Mouse (Mus musculus) gastrocnemius, adult 18-20 months (tissue): ENCODE results near the gene Gm17581. TPM values are rescaled to one million over a fixed set of nuclear protein-coding genes. Genes with fewer than 3 reads are reported as not detected.

Source experiments
- DNase-seq: peaks from one replicate; pipeline ENCODE4 v3.0.0; 2021; ENCODE audit warnings: low spot score
- total RNA-seq, 2 experiments: library from RNA; stranded (reverse); gene quantifications; 2 replicates each; pipeline ENCODE4 v1.2.3; 2021

The Gm17581 gene
- total RNA-seq, 2 experiments from 2014 or later, result not detected

DNA sequence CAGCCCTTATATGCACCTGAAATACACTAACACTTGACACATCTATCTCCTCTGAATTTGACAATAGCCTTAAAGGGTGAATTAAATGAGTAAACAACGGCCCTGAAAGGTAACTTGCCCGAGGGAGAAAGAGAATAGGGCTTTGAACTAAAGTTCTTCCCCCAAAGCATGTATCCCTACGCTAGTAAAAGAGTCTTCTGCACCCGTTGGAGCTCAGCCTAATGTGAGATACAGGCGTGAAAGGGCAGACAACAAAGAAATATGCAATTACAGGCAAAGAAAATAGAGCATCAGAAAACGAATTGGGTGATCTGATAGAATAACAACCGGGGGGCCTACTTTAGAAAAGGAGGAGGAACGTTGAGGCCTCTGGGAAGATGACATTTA lies 44.3 kb downstream of the Gm17581 start:
- no peak for DNase-seq

DNA sequence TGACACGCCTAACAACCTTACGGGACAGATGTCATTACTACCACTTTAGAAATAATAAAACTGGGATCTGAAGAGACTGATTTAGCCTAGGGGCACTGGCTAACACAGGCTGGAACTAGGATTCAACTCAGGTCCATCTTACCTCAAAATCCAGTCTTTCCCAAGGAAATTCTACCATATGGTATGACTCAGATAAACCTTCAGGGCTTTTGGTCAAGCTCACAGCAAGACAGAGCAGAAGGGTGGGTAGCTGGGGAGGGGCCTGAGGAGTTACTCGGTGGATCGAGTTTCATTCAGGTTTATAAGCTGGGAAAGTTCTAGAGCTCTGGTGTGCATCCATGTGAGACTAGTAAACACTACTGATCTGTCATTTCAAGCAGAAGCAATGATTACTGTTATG lies 46.5 kb downstream of the Gm17581 start:
- no peak for DNase-seq

DNA sequence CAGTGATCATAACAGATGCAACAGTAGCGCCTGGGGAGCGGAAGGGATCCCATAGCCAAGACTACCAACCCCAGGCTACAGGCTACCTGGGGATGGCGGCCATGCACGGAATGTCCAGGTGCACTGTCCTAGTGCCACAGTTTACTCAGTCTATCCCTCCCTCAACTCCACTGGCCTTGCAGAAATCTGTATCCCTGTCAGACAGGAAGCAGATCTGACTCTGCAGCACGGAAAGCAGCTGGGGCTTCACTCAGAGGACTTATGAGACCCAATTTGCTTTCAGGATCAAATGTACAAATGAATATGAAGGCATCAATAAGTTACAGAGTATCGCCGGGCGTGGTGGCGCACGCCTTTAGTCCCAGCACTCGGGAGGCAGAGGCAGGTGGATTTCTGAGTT lies 47.9 kb downstream of the Gm17581 start:
- no peak for DNase-seq

DNA sequence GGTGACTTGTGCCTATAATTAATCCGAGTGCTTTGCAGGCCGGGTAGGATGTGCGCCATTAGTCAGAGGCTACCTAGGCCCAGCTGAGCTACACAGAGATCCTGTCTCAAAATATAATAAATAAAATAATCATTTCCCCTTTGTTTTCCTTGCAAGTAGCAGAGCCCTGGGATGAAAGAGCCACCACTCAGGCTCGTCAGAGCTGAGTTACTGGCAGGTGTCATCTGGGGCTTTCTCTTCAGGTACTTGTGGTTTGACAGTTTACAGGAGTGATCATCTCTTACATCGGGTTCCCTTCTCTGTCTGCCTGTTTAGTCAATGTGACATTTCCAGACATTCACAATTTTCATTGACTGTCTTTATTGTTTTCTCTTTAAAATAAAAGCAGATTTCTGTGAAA lies 49.1 kb downstream of the Gm17581 start:
- DNase-seq, result no peak

Other genes with a start within 250 kb of the Gm17581 start
- 10 to 100 TPM; 24.7 to 47.8 TPM for gene Acss2, start 217.9 kb downstream of the Gm17581 start, total RNA-seq
- gene Ggt7, start 217.6 kb downstream of the Gm17581 start, total RNA-seq, result 1 to 10 TPM; 1.1 to 1.4 TPM
- gene Gss, start 143.1 kb downstream of the Gm17581 start, total RNA-seq, result 1 to 10 TPM; 5.2 to 6.2 TPM
- 1 to 10 TPM; 4.5 to 7.3 TPM for gene Myh7b, start 124.7 kb downstream of the Gm17581 start, total RNA-seq
- gene Trpc4ap, start 43.5 kb downstream of the Gm17581 start, total RNA-seq, result 10 to 100 TPM; 96.6 to 99.0 TPM
- 1 to 10 TPM; 4.3 to 4.9 TPM for gene Edem2, start 6.4 kb downstream of the Gm17581 start, total RNA-seq
- gene Procr, start 15.3 kb upstream of the Gm17581 start, total RNA-seq, result 1 to 10 TPM; 6.8 to 7.9 TPM
- gene Mmp24, start 39.5 kb upstream of the Gm17581 start, total RNA-seq, result not detected
- gene BC029722, start 83.6 kb upstream of the Gm17581 start, total RNA-seq, result 10 to 100 TPM; 27.8 to 29.5 TPM
- gene Eif6, start 91.1 kb upstream of the Gm17581 start, total RNA-seq, result 10 to 100 TPM; 43.4 to 45.4 TPM
- gene Fam83c, start 99.0 kb upstream of the Gm17581 start, total RNA-seq, result not detected
- 100 to 1,000 TPM; 155 to 182 TPM for gene Uqcc1, start 194.4 kb upstream of the Gm17581 start, total RNA-seq
- gene Gm15557, start 204.9 kb upstream of the Gm17581 start, total RNA-seq, result not detected
- under 1 TPM in 1 of 2 experiments, not detected in 1; 0.38 TPM for gene Gdf5, start 209.5 kb upstream of the Gm17581 start, total RNA-seq
- 1 to 10 TPM; 2.7 TPM for gene Cep250, start 220.6 kb upstream of the Gm17581 start, total RNA-seq